Mouse (Mus musculus): Measurements from ENCODE around the gene Iqck. TPM values are rescaled to one million over a fixed set of nuclear protein-coding genes. Genes with fewer than 3 reads are reported as not detected.

The Iqck gene
- polyA plus RNA-seq, 1 experiment from 2014 or later, result 4.5 TPM

DNA sequence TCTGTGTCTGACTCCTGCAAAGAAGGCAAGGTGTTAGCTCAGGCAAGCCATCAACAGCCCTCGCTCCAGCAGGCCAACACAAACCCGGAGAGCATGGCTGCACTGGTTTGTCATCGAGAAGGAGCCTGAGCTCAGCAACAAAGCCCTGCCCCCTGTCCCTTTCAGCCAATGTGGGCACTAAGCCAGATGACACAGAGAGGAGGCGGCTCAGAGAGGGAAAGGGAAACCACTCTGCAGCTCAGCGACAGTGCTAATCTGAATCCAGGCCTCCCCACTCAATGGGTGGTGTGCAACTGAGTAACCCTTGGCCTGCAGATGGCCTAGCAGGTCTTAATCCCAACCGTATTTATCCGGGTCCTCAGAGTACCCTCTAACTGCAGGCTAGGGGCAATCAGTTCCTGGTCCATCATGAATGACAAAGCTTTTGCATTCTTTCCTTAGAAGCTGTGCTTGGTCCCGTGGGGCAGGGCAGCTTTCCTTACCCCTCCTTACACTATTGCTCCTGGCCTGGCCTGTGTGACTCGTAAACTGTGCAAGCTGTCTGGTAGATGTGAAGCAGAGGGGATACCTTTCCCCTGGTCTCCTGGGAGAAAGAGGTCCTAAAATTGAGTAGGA is 4.8 kb upstream of the Iqck start:
- ATAC-seq, result no peak
- no peak for DNase-seq (ENCODE audit: low read depth, low spot score)
- TF ChIP-seq CTCF (IDR thresholded peaks at IDR 0.05), result no peak
- CTCF ChIA-PET, result interaction anchor here (0.9 to 1.9 kb wide), 7 partner anchors 11 to 146 kb away, joined by 3 to 4 read pairs (median 3); no protein-coding TSS in a partner anchor
- H3K27me3 ChIP-seq, result no peaks in the 10 kb centered on the region
- POLR2A ChIA-PET, result interaction anchor here (0.6 to 2.2 kb wide), 5 partner anchors 9 to 145 kb away, joined by 3 to 8 read pairs (median 4); no protein-coding TSS in a partner anchor
- in situ Hi-C loops (cut with MboI; ENCODE audit: low pct_unique_long_range_greater_than_20kb), result loop anchor here (5.0 to 10.0 kb wide), 2 partner anchors 82 to 144 kb away; partner anchors contain the start of gene Gprc5b

DNA sequence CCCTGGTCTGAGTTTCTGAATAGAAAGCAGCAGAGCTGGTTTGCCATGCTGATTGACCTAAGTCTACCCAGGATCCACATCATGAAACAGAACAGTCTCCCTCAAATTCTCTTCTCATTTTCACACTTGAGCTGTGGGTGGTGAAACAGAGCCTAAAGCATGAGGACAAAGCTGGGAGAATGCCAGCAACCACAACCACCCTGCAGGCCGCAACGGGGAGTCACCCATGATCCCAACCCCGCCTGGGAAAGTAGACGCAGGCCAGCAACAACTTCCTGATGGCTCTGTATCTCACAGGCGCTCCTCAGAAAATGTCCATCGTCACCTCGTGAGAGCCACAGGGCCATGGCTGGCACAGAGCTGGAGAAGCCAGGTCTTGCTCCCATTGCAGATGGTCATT is 4.0 kb upstream of the Iqck start:
- TF ChIP-seq CTCF (IDR thresholded peaks at IDR 0.05), result no peak

DNA sequence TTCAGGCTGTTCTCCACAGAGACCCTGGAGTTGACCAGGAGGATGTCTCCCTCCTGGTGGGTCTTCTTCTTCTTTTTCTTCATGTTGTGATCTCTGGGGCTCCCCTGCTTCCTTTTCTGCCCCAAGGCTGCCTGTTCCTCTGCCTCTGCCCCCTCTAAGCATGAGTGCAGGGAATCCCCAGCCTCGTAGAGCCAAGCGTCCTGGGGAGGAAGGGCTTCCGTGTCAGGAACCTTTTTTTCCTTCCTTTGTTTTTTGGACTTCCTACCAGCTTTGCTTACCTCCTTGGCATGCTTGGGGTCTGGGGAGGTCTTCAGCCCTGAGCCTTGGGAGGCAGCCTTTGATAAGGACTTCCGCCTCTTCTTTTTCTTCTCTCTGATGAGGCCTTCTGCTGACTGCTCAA is 2.9 kb upstream of the Iqck start:
- in situ Hi-C loops (cut with MboI; ENCODE audit: low pct_unique_long_range_greater_than_20kb), result loop anchor here (5.0 to 10.0 kb wide), 2 partner anchors 80 to 142 kb away; partner anchors contain the start of gene Gprc5b
- no peak for ATAC-seq
- no peaks in the 10 kb centered on the region for H3K27me3 ChIP-seq

More for the DNA sequence above, 4.0 kb upstream of the Iqck start:
- POLR2A ChIA-PET, result interaction anchor here (0.6 to 2.2 kb wide), 5 partner anchors 10 to 144 kb away, joined by 3 to 8 read pairs (median 4); no protein-coding TSS in a partner anchor
- peak; percentile 95 for DNase-seq (ENCODE audit: low read depth, low spot score)
- CTCF ChIA-PET, result interaction anchor here (1.2 to 1.9 kb wide), 5 partner anchors 12 to 148 kb away, joined by 3 to 4 read pairs (median 4); no protein-coding TSS in a partner anchor
- H3K27me3 ChIP-seq, result no peaks in the 10 kb centered on the region
- in situ Hi-C loops (cut with MboI; ENCODE audit: low pct_unique_long_range_greater_than_20kb), result loop anchor here (5.0 to 10.0 kb wide), 2 partner anchors 81 to 143 kb away; partner anchors contain the start of gene Gprc5b
- peak; percentile 51 for ATAC-seq

DNA sequence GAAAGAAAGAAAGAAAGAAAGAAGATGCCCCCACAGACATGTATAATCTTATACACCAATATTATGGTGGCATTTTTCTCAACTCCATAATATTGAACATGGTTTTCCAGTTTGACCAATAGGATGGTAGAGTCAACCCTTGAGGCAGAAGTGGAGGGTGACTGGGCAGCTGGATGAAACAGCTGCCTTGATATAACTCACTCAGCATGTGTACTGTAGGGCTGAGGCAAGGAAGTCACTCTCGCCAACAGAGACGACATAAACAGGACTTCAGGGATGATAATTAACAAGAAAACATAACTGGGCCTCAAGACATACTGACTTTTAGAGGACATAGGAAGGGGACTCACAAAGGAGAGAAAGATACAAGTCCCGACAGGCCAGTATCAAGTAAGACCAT is 946 bp upstream of the Iqck start:
- no peak for TF ChIP-seq CTCF (IDR thresholded peaks at IDR 0.05)

More for the DNA sequence above, 2.9 kb upstream of the Iqck start:
- ChIA-PET CTCF (interaction anchor here (1.2 to 1.9 kb wide), 2 partner anchors 144 to 147 kb away, joined by 4 read pairs; no protein-coding TSS in a partner anchor), POLR2A (no interaction called here)
- DNase-seq (ENCODE audit: low read depth, low spot score), result no peak
- TF ChIP-seq CTCF (IDR thresholded peaks at IDR 0.05), result no peak

DNA sequence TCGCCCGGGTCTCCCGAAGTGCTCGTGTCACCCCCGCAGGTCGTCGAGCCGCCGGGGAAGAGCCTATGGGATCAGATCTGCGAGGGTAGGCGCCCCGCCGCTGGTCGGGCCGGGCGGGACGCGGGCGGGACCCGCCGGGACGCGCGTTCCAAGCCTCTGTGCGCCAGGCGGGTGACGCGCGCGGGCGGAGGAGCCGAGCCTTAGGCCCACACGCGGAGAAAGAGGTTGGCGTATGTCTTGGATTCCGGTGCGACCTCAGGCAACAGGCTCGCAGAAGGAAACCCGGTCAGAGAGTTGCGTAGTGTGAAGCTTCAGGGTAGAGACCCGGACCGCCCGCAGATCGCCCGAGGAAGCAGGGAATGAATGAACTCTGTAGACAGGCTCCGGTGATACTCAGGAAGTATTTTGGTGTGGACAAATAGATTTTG is 339 bp downstream of the Iqck start, which contains the start of gene Knop1:
Gene Knop1, minus strand, starts transcription at position 378 of the 428 bp plus-strand sequence.
- ChIA-PET CTCF (no interaction called here), POLR2A (interaction anchor here (1.4 to 1.5 kb wide), 2 partner anchors 10 to 55 kb away, joined by 4 to 5 read pairs; no protein-coding TSS in a partner anchor)
- ATAC-seq (peak; percentile 37), DNase-seq (ENCODE audit: low read depth, low spot score) (no peak)
- H3K27me3 ChIP-seq, result no peaks in the 10 kb centered on the region
- no peak for TF ChIP-seq CTCF (IDR thresholded peaks at IDR 0.05)
- in situ Hi-C loops (cut with MboI; ENCODE audit: low pct_unique_long_range_greater_than_20kb), result loop anchor here (10.0 kb wide), 1 partner anchor 139 kb away; the partner anchor contains the start of gene Gprc5b

More for the DNA sequence above, 946 bp upstream of the Iqck start:
- DNase-seq (ENCODE audit: low read depth, low spot score) (no peak), ATAC-seq (no peak)
- ChIA-PET CTCF (interaction anchor here (1.7 kb wide), 1 partner anchor 15 kb away, joined by 4 read pairs; no protein-coding TSS in a partner anchor), POLR2A (interaction anchor here (1.4 to 1.8 kb wide), 4 partner anchors 9 to 72 kb away, joined by 3 to 7 read pairs (median 4); no protein-coding TSS in a partner anchor)
- H3K27me3 ChIP-seq, result no peaks in the 10 kb centered on the region
- in situ Hi-C loops (cut with MboI; ENCODE audit: low pct_unique_long_range_greater_than_20kb), result loop anchor here (5.0 to 10.0 kb wide), 2 partner anchors 78 to 140 kb away; partner anchors contain the start of gene Gprc5b

DNA sequence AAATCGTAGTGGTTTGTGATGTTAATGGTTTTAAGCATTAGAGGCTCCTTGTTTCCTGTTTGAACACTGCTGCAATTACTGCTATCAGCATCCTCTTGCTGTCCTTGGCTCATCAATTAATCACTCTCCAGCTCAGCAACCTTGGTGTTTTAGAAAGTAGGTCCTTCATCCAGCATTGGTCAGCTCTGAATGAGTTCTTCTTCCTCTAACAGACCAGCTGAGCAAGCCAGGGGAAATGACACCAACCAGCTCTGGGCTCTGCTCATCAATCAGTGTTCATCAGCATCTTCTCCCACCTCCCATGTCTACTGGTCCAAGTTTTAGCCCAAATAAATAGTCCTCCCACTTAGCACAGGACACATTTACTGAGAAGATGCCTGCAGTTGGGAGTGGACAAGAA is 3.1 kb downstream of the Iqck start:
- ChIA-PET CTCF (interaction anchor here (0.6 to 1.4 kb wide), 4 partner anchors 10 to 21 kb away, joined by 3 to 5 read pairs (median 3); no protein-coding TSS in a partner anchor), POLR2A (no interaction called here)
- in situ Hi-C loops (cut with MboI; ENCODE audit: low pct_unique_long_range_greater_than_20kb), result loop anchor here (10.0 kb wide), 1 partner anchor 136 kb away; the partner anchor contains the start of gene Gprc5b
- no peaks in the 10 kb centered on the region for H3K27me3 ChIP-seq
- no peak for TF ChIP-seq CTCF (IDR thresholded peaks at IDR 0.05)
- ATAC-seq (no peak), DNase-seq (ENCODE audit: low read depth, low spot score) (no peak)

DNA sequence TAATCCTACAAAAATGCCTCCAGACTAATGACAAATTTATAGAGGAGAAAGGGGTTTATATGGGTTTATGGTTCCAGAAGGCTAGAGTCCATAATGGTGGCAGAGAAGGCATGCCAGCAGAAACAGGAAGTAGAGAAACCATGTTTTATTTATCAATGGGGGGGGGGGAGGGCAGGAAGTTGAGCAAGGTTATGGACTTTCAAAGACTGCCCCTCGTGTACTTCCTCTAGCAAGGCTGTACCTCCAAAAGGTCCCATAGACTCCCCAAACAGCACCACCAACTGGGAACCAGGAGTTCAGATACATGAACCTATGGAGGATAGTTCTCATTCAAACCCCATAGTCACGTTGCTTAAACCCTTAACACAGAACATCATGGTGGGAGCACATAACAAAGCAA is 9.8 kb downstream of the Iqck start:
- CTCF ChIA-PET, result no interaction called here
- TF ChIP-seq CTCF (IDR thresholded peaks at IDR 0.05), result no peak
- no peak for ATAC-seq
- no peak for DNase-seq (ENCODE audit: low read depth, low spot score)
- in situ Hi-C loops (cut with MboI; ENCODE audit: low pct_unique_long_range_greater_than_20kb), result no loop called here
- POLR2A ChIA-PET, result no interaction called here
- H3K27me3 ChIP-seq, result no peaks in the 10 kb centered on the region

DNA sequence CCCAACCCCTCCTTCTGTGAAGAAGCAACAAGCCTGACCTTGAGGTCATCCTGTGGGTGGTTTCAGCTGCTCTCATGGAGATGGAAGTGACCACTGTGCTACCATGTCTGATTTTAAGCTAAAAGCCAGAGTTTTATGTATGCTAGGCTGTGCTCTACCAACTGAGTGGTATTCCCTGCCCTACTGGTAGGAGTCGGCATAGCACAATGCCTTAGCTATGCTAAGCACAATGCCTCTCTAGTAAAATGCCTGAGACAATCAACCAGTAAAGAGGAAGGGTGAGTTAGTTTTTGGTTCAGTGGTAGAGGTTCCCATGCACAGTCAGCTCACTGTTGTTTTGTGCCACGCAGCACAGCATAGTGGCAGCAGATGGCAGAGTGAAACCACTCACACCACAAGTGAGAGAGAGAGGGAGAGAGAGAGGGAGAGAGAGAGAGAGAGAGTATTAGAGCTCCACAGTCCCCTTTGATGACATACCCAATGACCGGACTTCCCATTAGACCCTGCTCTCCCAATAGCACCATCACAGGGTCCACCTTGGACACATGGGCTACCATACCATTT is 24.0 kb downstream of the Iqck start:
- POLR2A ChIA-PET, result interaction anchor here (0.5 kb wide), 1 partner anchor 9 kb away, joined by 4 read pairs; no protein-coding TSS in a partner anchor
- CTCF ChIA-PET, result interaction anchor here (0.7 to 3.9 kb wide), 10 partner anchors 9 to 117 kb away, joined by 3 to 12 read pairs (median 4); partner anchors contain the start of gene Gprc5b
- TF ChIP-seq CTCF (IDR thresholded peaks at IDR 0.05), result peak; percentile 53

DNA sequence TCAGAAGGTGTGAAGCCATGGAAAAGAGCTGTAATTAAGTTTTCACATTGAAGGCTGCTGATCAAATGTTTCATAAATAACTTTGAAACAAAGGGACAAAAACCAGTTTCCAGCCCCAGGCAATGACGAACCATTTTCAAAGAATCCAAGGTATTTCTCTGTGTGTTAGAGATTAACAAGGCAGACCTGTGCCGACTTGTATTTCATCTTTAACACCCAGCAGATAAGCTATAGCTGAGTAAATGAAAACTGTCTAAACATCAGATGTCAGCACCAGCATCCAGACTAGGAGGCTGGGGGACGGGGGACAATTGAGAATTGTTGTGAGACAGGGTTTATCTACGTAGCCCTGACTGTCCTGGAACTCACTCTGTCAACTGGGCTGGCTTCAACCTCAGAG is 28.4 kb downstream of the Iqck start:
- TF ChIP-seq CTCF (IDR thresholded peaks at IDR 0.05), result no peak
- H3K27me3 ChIP-seq, result no peaks in the 10 kb centered on the region
- ChIA-PET POLR2A (interaction anchor here (0.6 kb wide), 1 partner anchor 713 kb away, joined by 4 read pairs; no protein-coding TSS in a partner anchor), CTCF (interaction anchor here (1.8 to 1.9 kb wide), 2 partner anchors 14 to 110 kb away, joined by 5 read pairs; no protein-coding TSS in a partner anchor)
- in situ Hi-C loops (cut with MboI; ENCODE audit: low pct_unique_long_range_greater_than_20kb), result no loop called here
- ATAC-seq (no peak), DNase-seq (ENCODE audit: low read depth, low spot score) (no peak)

More for the DNA sequence above, 24.0 kb downstream of the Iqck start:
- H3K27me3 ChIP-seq, result no peaks in the 10 kb centered on the region
- in situ Hi-C loops (cut with MboI; ENCODE audit: low pct_unique_long_range_greater_than_20kb), result no loop called here
- no peak for ATAC-seq
- no peak for DNase-seq (ENCODE audit: low read depth, low spot score)

DNA sequence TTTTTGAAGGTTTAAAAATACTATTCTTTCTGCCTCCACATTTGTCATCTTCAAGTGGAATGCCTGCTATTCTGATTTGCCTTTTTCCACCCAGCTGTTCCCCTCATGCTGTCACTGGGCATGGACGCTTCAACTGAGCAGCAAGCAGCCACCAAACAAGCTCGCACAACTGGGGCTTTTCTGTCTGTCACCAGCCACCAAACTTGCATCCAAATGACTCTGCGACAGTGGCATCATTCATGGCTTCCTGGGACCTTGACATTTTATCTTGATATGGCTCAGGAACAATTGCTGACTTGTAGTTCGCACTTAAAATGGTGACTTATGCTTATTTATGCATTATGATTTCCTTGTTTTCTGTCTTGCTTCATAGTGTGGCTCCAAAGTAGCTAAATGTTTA is 29.4 kb downstream of the Iqck start:
- DNase-seq (ENCODE audit: low read depth, low spot score), result no peak
- no peak for TF ChIP-seq CTCF (IDR thresholded peaks at IDR 0.05)
- in situ Hi-C loops (cut with MboI; ENCODE audit: low pct_unique_long_range_greater_than_20kb), result no loop called here
- POLR2A ChIA-PET, result no interaction called here
- CTCF ChIA-PET, result interaction anchor here (1.8 kb wide), 2 partner anchors 12 to 15 kb away, joined by 4 to 5 read pairs; no protein-coding TSS in a partner anchor
- no peak for ATAC-seq
- H3K27me3 ChIP-seq, result no peaks in the 10 kb centered on the region
